Mouse (Mus musculus): ENCODE results near the gene Trim38. TPM values are rescaled to one million over a fixed set of nuclear protein-coding genes. Genes with fewer than 3 reads are reported as not detected.

Gene Trim38
- total and polyA plus RNA-seq, 2 experiments from 2014 or later: not detected

DNA sequence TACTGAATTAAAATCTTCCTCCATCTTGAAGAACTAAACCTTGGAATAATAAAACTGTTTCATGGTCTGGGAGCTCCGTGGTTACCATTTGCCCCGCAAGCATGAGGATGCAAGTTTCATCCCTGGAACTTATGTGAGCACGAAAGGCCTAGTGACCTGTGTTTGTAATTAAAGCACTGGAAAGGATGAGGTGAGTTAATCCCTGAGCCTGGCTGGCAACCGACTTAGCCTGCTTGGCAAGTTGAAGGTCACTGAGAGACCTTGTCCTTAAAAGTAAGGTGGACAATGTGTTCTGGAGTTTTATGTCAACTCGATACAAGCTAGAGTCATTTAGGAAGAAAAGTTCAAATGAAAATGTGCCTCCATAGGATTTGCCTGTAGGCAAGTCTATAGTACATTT is 65.1 kb downstream of the Trim38 start:
- no peaks in the 10 kb centered on the region for H3K36me3 ChIP-seq (ENCODE audit: insufficient read depth)
- no peak for ATAC-seq
- DNase-seq: no peak
- H3K9me3 ChIP-seq (ENCODE audit: low read length): no peaks in the 10 kb centered on the region; the same call in 1 of the 2 replicates
- H3K4me1 ChIP-seq (ENCODE audit: insufficient read depth): no peaks in the 10 kb centered on the region
- H3K27ac ChIP-seq (ENCODE audit: low read depth, low read length): no peak overlapping the region
- H3K4me3 ChIP-seq (ENCODE audit: low read depth, low read length): no peak overlapping the region
- no peak overlapping the region for H3K9ac ChIP-seq
- no peaks in the 10 kb centered on the region for H3K27me3 ChIP-seq (ENCODE audit: insufficient read depth, low read length)
- H3K4me2 ChIP-seq (ENCODE audit: low read depth): no peak overlapping the region
- no peak for TF ChIP-seq CTCF (IDR thresholded peaks at IDR 0.05; ENCODE audit: low read depth)
- WGBS: 89% methylated on average over 5 of the region's 5 CpGs

DNA sequence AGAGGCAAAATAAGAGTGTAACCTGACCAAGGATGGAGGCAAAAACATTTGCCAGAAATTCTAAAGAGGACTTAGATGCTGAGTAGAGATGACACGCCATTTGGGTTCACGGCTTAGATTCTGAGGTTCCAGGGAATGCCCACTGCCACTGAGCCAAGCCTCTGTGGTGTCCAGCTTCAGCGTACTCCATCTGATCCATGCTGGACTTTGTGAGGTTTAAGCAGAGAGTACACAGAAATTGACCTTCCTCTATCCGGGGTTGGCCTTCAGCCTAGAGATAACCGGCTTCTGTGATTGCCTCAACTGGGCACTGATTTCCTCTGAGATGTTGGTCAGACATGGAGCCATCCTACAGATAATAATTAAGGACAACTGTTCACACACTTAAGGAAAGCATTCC is 66.9 kb downstream of the Trim38 start:
- Histone ChIP-seq H3K36me3 (ENCODE audit: insufficient read depth) (no peaks in the 10 kb centered on the region), H3K9me3 (ENCODE audit: low read length) (no peaks in the 10 kb centered on the region; the same call in 1 of the 2 replicates), H3K27me3 (ENCODE audit: insufficient read depth, low read length) (no peaks in the 10 kb centered on the region), H3K9ac (no peak overlapping the region), H3K27ac (ENCODE audit: low read depth, low read length) (no peak overlapping the region), H3K4me1 (ENCODE audit: insufficient read depth) (no peaks in the 10 kb centered on the region), H3K4me3 (ENCODE audit: low read depth, low read length) (no peak overlapping the region), H3K4me2 (ENCODE audit: low read depth) (no peak overlapping the region)
- DNase-seq (no peak), ATAC-seq (no peak)
- 99% methylated on average over 5 of the region's 5 CpGs for WGBS
- no peak for TF ChIP-seq CTCF (IDR thresholded peaks at IDR 0.05; ENCODE audit: low read depth)

DNA sequence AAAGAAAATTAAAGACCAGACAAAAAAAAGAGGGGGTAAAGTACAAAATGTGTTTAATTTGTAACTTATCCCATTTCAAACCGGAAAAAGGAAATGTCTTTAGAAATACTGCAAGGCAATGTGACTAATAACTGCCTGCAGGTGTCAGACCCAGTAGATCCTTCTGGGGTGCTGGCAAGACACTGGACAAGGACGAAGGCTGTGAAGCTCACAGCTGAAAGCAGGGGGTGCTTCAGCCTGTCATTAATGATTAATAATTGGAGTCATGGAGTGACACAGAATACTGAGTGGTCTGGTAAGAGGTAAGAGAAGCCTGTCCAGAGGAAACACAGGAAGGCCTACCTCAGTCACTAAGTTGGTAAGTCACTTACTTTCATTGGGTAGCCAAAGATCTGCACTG is 69.6 kb downstream of the Trim38 start, which contains the start of gene Slc17a3:
Slc17a3 (plus strand) TSS at position 127 of the 400 bp plus-strand sequence.
- DNase-seq (no peak), ATAC-seq (no peak)
- no peak within 1 kb of the TSS for H3K4me2 ChIP-seq (ENCODE audit: low read depth)
- no peaks in the 10 kb centered on the region; the same call in 1 of the 2 replicates for H3K9me3 ChIP-seq (ENCODE audit: low read length)
- H3K4me3 ChIP-seq (ENCODE audit: low read depth, low read length): no peak within 1 kb of the TSS
- no peak within 1 kb of the TSS for H3K9ac ChIP-seq
- TF ChIP-seq CTCF (IDR thresholded peaks at IDR 0.05; ENCODE audit: low read depth): no peak
- no peaks in the 10 kb centered on the region for H3K27me3 ChIP-seq (ENCODE audit: insufficient read depth, low read length)
- no peak within 1 kb of the TSS for H3K27ac ChIP-seq (ENCODE audit: low read depth, low read length)
- WGBS: 88% methylated on average over 2 of the region's 2 CpGs
- H3K36me3 ChIP-seq (ENCODE audit: insufficient read depth): no peaks in the 10 kb centered on the region
- H3K4me1 ChIP-seq (ENCODE audit: insufficient read depth): no peaks in the 10 kb centered on the region

Small RNA genes within 50 kb of the gene (microRNA-seq; reads per million reads assigned to microRNA genes)
- 0 reads per million in 2 experiments for gene Gm44314
- 0 reads per million in 2 experiments for gene Gm44484

Other genes with a start within 250 kb of the Trim38 start
Only the 30 nearest of the 37 such genes appear.
- gene Hist1h1d, start 216.7 kb upstream of the Trim38 start, total RNA-seq (2014; rRNA removed): 48.5 and 66.7 TPM in 2 replicates
- gene Hist1h1d, start 216.7 kb upstream of the Trim38 start, polyA plus RNA-seq (2015; fragmentation: Nextera tagmentation; extraction: Ambion mirVana): 0.12 and 0.18 TPM in 2 replicates
- 180 and 204 TPM in 2 replicates for gene Hist1h3e, start 207.5 kb upstream of the Trim38 start, total RNA-seq (2014; rRNA removed)
- gene Hist1h3e, start 207.5 kb upstream of the Trim38 start, polyA plus RNA-seq (2015; fragmentation: Nextera tagmentation; extraction: Ambion mirVana): 1.9 and 2.0 TPM in 2 replicates
- gene Hist1h2ae, start 198.7 kb upstream of the Trim38 start, total RNA-seq (2014; rRNA removed): 111 TPM in 2 replicates
- gene Hist1h2ae, start 198.7 kb upstream of the Trim38 start, polyA plus RNA-seq (2015; fragmentation: Nextera tagmentation; extraction: Ambion mirVana): 12.5 and 23.0 TPM in 2 replicates
- gene Hist1h2bg, start 198.5 kb upstream of the Trim38 start, total RNA-seq (2014; rRNA removed): 367 and 594 TPM in 2 replicates
- 3.0 and 3.6 TPM in 2 replicates for gene Hist1h2bg, start 198.5 kb upstream of the Trim38 start, polyA plus RNA-seq (2015; fragmentation: Nextera tagmentation; extraction: Ambion mirVana)
- 226 and 289 TPM in 2 replicates for gene Hist1h2bf, start 195.7 kb upstream of the Trim38 start, total RNA-seq (2014; rRNA removed)
- gene Hist1h2bf, start 195.7 kb upstream of the Trim38 start, polyA plus RNA-seq (2015; fragmentation: Nextera tagmentation; extraction: Ambion mirVana): not detected in 2 replicates
- gene Hist1h2ad, start 195.5 kb upstream of the Trim38 start, total RNA-seq (2014; rRNA removed): 204 and 274 TPM in 2 replicates
- gene Hist1h2ad, start 195.5 kb upstream of the Trim38 start, polyA plus RNA-seq (2015; fragmentation: Nextera tagmentation; extraction: Ambion mirVana): 0.78 TPM in 1 of 2 replicates, not detected in the other
- 73.0 and 78.9 TPM in 2 replicates for gene Hist1h3d, start 194.2 kb upstream of the Trim38 start, total RNA-seq (2014; rRNA removed)
- gene Hist1h3d, start 194.2 kb upstream of the Trim38 start, polyA plus RNA-seq (2015; fragmentation: Nextera tagmentation; extraction: Ambion mirVana): 0.57 and 0.80 TPM in 2 replicates
- 258 and 695 TPM in 2 replicates for gene Hist1h4d, start 188.3 kb upstream of the Trim38 start, total RNA-seq (2014; rRNA removed)
- gene Hist1h4d, start 188.3 kb upstream of the Trim38 start, polyA plus RNA-seq (2015; fragmentation: Nextera tagmentation; extraction: Ambion mirVana): 25.0 and 42.2 TPM in 2 replicates
- gene Hist1h2be, start 148.8 kb upstream of the Trim38 start, total RNA-seq (2014; rRNA removed): 98.5 and 120 TPM in 2 replicates
- 0.31 and 0.39 TPM in 2 replicates for gene Hist1h2be, start 148.8 kb upstream of the Trim38 start, polyA plus RNA-seq (2015; fragmentation: Nextera tagmentation; extraction: Ambion mirVana)
- 204 and 218 TPM in 2 replicates for gene Hist1h1e, start 147.4 kb upstream of the Trim38 start, total RNA-seq (2014; rRNA removed)
- gene Hist1h1e, start 147.4 kb upstream of the Trim38 start, polyA plus RNA-seq (2015; fragmentation: Nextera tagmentation; extraction: Ambion mirVana): 11.1 and 16.3 TPM in 2 replicates
- gene Hist1h2ac, start 86.0 kb upstream of the Trim38 start, total RNA-seq (2014; rRNA removed): 40.9 and 44.8 TPM in 2 replicates
- 0.41 and 0.49 TPM in 2 replicates for gene Hist1h2ac, start 86.0 kb upstream of the Trim38 start, polyA plus RNA-seq (2015; fragmentation: Nextera tagmentation; extraction: Ambion mirVana)
- gene Hist1h2bc, start 85.7 kb upstream of the Trim38 start, total RNA-seq (2014; rRNA removed): 93.7 and 124 TPM in 2 replicates
- gene Hist1h2bc, start 85.7 kb upstream of the Trim38 start, polyA plus RNA-seq (2015; fragmentation: Nextera tagmentation; extraction: Ambion mirVana): 29.2 and 35.3 TPM in 2 replicates
- gene Hist1h1t, start 74.1 kb upstream of the Trim38 start, total RNA-seq (2014; rRNA removed): 1.3 TPM in 1 of 2 replicates, not detected in the other
- gene Hist1h1t, start 74.1 kb upstream of the Trim38 start, polyA plus RNA-seq (2015; fragmentation: Nextera tagmentation; extraction: Ambion mirVana): not detected in 2 replicates
- gene Hist1h4c, start 71.5 kb upstream of the Trim38 start, total RNA-seq (2014; rRNA removed): 917 and 942 TPM in 2 replicates
- gene Hist1h4c, start 71.5 kb upstream of the Trim38 start, polyA plus RNA-seq (2015; fragmentation: Nextera tagmentation; extraction: Ambion mirVana): 2.3 and 5.0 TPM in 2 replicates
- gene Hfe, start 59.1 kb upstream of the Trim38 start, total RNA-seq (2014; rRNA removed): 2.5 and 3.6 TPM in 2 replicates
- 4.4 and 6.0 TPM in 2 replicates for gene Hfe, start 59.1 kb upstream of the Trim38 start, polyA plus RNA-seq (2015; fragmentation: Nextera tagmentation; extraction: Ambion mirVana)
- gene Hist1h1c, start 31.1 kb upstream of the Trim38 start, total RNA-seq (2014; rRNA removed): 475 and 498 TPM in 2 replicates
- gene Hist1h1c, start 31.1 kb upstream of the Trim38 start, polyA plus RNA-seq (2015; fragmentation: Nextera tagmentation; extraction: Ambion mirVana): 24.0 and 26.3 TPM in 2 replicates
- 294 and 301 TPM in 2 replicates for gene Hist1h3c, start 24.3 kb upstream of the Trim38 start, total RNA-seq (2014; rRNA removed)
- 0.84 TPM in 1 of 2 replicates, not detected in the other for gene Hist1h3c, start 24.3 kb upstream of the Trim38 start, polyA plus RNA-seq (2015; fragmentation: Nextera tagmentation; extraction: Ambion mirVana)
- 647 and 680 TPM in 2 replicates for gene Hist1h2bb, start 23.2 kb upstream of the Trim38 start, total RNA-seq (2014; rRNA removed)
- not detected in 2 replicates for gene Hist1h2bb, start 23.2 kb upstream of the Trim38 start, polyA plus RNA-seq (2015; fragmentation: Nextera tagmentation; extraction: Ambion mirVana)
- 305 and 340 TPM in 2 replicates for gene Hist1h2ab, start 18.8 kb upstream of the Trim38 start, total RNA-seq (2014; rRNA removed)
- gene Hist1h2ab, start 18.8 kb upstream of the Trim38 start, polyA plus RNA-seq (2015; fragmentation: Nextera tagmentation; extraction: Ambion mirVana): 4.4 and 6.7 TPM in 2 replicates
- gene Hist1h3b, start 17.6 kb upstream of the Trim38 start, total RNA-seq (2014; rRNA removed): 229 and 254 TPM in 2 replicates
- 0.25 and 0.67 TPM in 2 replicates for gene Hist1h3b, start 17.6 kb upstream of the Trim38 start, polyA plus RNA-seq (2015; fragmentation: Nextera tagmentation; extraction: Ambion mirVana)
- gene Hist1h4b, start 12.9 kb upstream of the Trim38 start, total RNA-seq (2014; rRNA removed): 184 and 254 TPM in 2 replicates
- 1.8 and 3.0 TPM in 2 replicates for gene Hist1h4b, start 12.9 kb upstream of the Trim38 start, polyA plus RNA-seq (2015; fragmentation: Nextera tagmentation; extraction: Ambion mirVana)
- gene Hist1h4a, start 8.7 kb upstream of the Trim38 start, total RNA-seq (2014; rRNA removed): 303 and 421 TPM in 2 replicates
- gene Hist1h4a, start 8.7 kb upstream of the Trim38 start, polyA plus RNA-seq (2015; fragmentation: Nextera tagmentation; extraction: Ambion mirVana): 0.64 TPM in 1 of 2 replicates, not detected in the other
- gene Hist1h3a, start 7.5 kb upstream of the Trim38 start, total RNA-seq (2014; rRNA removed): 483 and 512 TPM in 2 replicates
- 1.2 and 2.2 TPM in 2 replicates for gene Hist1h3a, start 7.5 kb upstream of the Trim38 start, polyA plus RNA-seq (2015; fragmentation: Nextera tagmentation; extraction: Ambion mirVana)
- gene Hist1h1a, start 6.2 kb upstream of the Trim38 start, total RNA-seq (2014; rRNA removed): 195 and 202 TPM in 2 replicates
- 0.36 and 0.40 TPM in 2 replicates for gene Hist1h1a, start 6.2 kb upstream of the Trim38 start, polyA plus RNA-seq (2015; fragmentation: Nextera tagmentation; extraction: Ambion mirVana)
- not detected in 2 replicates for gene Slc17a2, start 37.1 kb downstream of the Trim38 start, total RNA-seq (2014; rRNA removed)
- gene Slc17a2, start 37.1 kb downstream of the Trim38 start, polyA plus RNA-seq (2015; fragmentation: Nextera tagmentation; extraction: Ambion mirVana): not detected in 2 replicates
- gene Slc17a3, start 69.5 kb downstream of the Trim38 start, total RNA-seq (2014; rRNA removed): 0.10 TPM in 1 of 2 replicates, not detected in the other
- gene Slc17a3, start 69.5 kb downstream of the Trim38 start, polyA plus RNA-seq (2015; fragmentation: Nextera tagmentation; extraction: Ambion mirVana): not detected in 2 replicates
- 0.15 TPM in 1 of 2 replicates, not detected in the other for gene Slc17a1, start 97.8 kb downstream of the Trim38 start, total RNA-seq (2014; rRNA removed)
- gene Slc17a1, start 97.8 kb downstream of the Trim38 start, polyA plus RNA-seq (2015; fragmentation: Nextera tagmentation; extraction: Ambion mirVana): not detected in 2 replicates
- not detected in 2 replicates for gene Slc17a4, start 145.1 kb downstream of the Trim38 start, total RNA-seq (2014; rRNA removed)
- gene Slc17a4, start 145.1 kb downstream of the Trim38 start, polyA plus RNA-seq (2015; fragmentation: Nextera tagmentation; extraction: Ambion mirVana): not detected in 2 replicates
- not detected in 2 replicates for gene Hist1h2ba, start 164.2 kb downstream of the Trim38 start, total RNA-seq (2014; rRNA removed)
- not detected in 2 replicates for gene Hist1h2ba, start 164.2 kb downstream of the Trim38 start, polyA plus RNA-seq (2015; fragmentation: Nextera tagmentation; extraction: Ambion mirVana)
- gene Hist1h2aa, start 164.5 kb downstream of the Trim38 start, total RNA-seq (2014; rRNA removed): not detected in 2 replicates
- not detected in 2 replicates for gene Hist1h2aa, start 164.5 kb downstream of the Trim38 start, polyA plus RNA-seq (2015; fragmentation: Nextera tagmentation; extraction: Ambion mirVana)

Data from forebrain, postnatal 0 days (tissue).